Mouse (Mus musculus) midbrain, embryonic 10.5 days (tissue): ENCODE data around the gene Tub. TPM values are rescaled to one million over a fixed set of nuclear protein-coding genes. Genes with fewer than 3 reads are reported as not detected.

Source experiments
- DNase-seq: peaks from one replicate; pipeline ENCODE4 v3.0.0-alpha.2; 2017; ENCODE audit warnings: low spot score
- H3K27ac ChIP-seq: fragments of 300-500 bp; sonication (generic); replicated peaks from 2 replicates; pipeline ENCODE4 v1.5.1; 2016; ENCODE audit warnings: mild to moderate bottlenecking
- H3K27me3 ChIP-seq: fragments of 300-500 bp; sonication (generic); 2 replicates; pipeline ENCODE4 v1.6.1; 2016; ENCODE audit warnings: low read depth, mild to moderate bottlenecking; ENCODE audit not compliant: poor library complexity, severe bottlenecking
- H3K36me3 ChIP-seq: fragments of 300-500 bp; sonication (generic); 2 replicates; pipeline ENCODE4 v1.6.1; 2016; ENCODE audit warnings: mild to moderate bottlenecking, moderate library complexity
- H3K4me1 ChIP-seq: fragments of 300-500 bp; sonication (generic); 2 replicates; pipeline ENCODE4 v1.6.1; 2016
- H3K4me3 ChIP-seq: fragments of 300-500 bp; sonication (generic); 2 replicates; pipeline ENCODE4 v1.5.1; 2016; ENCODE audit warnings: mild to moderate bottlenecking, moderate library complexity
- H3K9me3 ChIP-seq: fragments of 300-500 bp; sonication (generic); replicated peaks from 2 replicates; pipeline ENCODE4 v1.6.1; 2016; ENCODE audit warnings: mild to moderate bottlenecking
- WGBS: fragments of 180-500 bp; shearing (Covaris S2); methylation state at CpG from one replicate; pipeline ENCODE4 v1.1.7; 2016; 5-methylcytosine and 5-hydroxymethylcytosine counted together
- polyA plus RNA-seq: library from polyadenylated mRNA; unstranded; fragments of >200 nt; fragmentation: Nextera tagmentation; extraction: Ambion mirVana; gene quantifications from 2 replicates; pipeline ENCODE4 v1.2.1, GENCODE M21; 2016

Gene Tub
- 5.4 and 8.9 TPM in 2 replicates for polyA plus RNA-seq

DNA sequence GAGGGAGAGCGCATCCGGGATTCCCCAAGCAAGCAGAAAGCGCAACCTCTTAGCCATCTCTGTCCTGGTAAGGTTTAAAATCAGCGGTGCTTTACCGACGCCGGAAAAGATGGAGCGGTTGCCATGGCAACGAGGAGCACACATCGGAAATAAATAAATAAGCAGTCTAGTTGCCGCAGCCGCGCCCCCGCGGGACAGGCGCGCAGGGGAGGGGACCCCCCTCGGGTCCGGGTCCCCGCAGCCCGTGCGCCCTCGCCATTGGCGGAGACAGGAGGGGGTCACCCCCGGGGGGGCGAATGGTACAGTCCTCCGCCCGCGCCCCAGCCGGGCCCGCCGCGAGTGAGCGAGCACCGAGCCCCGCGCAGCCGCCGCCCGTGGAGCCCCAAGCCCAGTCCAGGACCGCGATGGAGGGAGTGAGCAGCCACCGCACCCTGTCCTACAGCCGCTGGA is at the start of gene Tub:
Gene Tub, plus strand, starts transcription at position 27 of the 450 bp plus-strand sequence.
- H3K4me3 ChIP-seq = peak within 1 kb of the TSS; percentile 74
- peaks cover 33% of the 10 kb centered on the region for H3K4me1 ChIP-seq
- H3K27me3 ChIP-seq = peaks cover 61% of the 10 kb centered on the region
- no peaks in the 10 kb centered on the region for H3K9me3 ChIP-seq
- H3K27ac ChIP-seq = peak within 1 kb of the TSS; percentile 59; the same call in 1 of the 2 replicates
- peak; percentile 74 for DNase-seq
- peaks cover 11% of the 10 kb centered on the region for H3K36me3 ChIP-seq
- WGBS = under 1% methylated on average over 44 of the region's 44 CpGs

DNA sequence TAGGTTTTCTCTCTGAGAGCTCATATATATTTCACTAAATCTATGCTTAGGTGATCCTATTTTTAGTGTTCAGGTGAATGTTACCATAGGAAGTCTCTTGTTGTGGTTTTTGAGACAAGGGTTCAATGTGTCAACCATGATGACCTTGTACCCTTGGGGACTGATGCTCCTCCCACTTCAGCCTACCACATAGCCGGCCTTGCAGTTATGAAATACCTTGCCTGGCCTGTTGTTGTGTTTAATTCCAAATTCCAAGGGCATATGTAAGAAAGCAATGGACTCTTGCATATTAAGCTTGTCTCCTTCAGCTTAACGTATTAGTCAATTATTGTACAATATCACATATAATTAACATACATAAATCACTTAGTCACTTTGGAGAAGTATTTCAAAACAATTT is 46.2 kb upstream of the Tub start:
- no peak overlapping the region for H3K4me3 ChIP-seq
- no peak for DNase-seq
- H3K4me1 ChIP-seq = no peaks in the 10 kb centered on the region
- no peaks in the 10 kb centered on the region for H3K27me3 ChIP-seq
- no peak overlapping the region for H3K27ac ChIP-seq
- WGBS = 91% methylated on average over 2 of the region's 2 CpGs
- H3K9me3 ChIP-seq = no peaks in the 10 kb centered on the region
- no peaks in the 10 kb centered on the region for H3K36me3 ChIP-seq

DNA sequence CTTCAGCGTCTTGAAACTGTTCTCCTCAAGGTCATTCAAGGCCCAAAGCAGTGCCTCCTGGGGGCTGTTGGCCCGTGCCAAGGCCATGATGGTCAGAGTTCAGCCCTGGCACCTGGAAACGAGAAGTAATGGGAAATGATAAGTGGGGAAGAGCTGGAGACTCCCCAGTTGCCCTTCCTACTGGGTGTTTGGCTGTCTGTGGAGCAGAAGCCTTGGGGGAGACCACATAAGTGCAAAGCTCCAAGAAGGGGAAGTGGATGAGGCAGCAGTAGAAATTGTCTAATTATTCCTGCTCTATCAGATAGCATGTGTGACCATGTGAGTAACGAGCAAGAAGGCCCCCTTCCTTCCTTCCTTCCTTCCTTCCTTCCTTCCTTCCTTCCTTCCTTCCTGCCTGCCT is 23.1 kb upstream of the Tub start:
- Histone ChIP-seq H3K36me3 (no peaks in the 10 kb centered on the region), H3K4me3 (no peak overlapping the region), H3K4me1 (no peaks in the 10 kb centered on the region), H3K27ac (no peak overlapping the region), H3K27me3 (no peaks in the 10 kb centered on the region), H3K9me3 (no peaks in the 10 kb centered on the region)
- WGBS = 77% methylated on average over 4 of the region's 4 CpGs
- no peak for DNase-seq

DNA sequence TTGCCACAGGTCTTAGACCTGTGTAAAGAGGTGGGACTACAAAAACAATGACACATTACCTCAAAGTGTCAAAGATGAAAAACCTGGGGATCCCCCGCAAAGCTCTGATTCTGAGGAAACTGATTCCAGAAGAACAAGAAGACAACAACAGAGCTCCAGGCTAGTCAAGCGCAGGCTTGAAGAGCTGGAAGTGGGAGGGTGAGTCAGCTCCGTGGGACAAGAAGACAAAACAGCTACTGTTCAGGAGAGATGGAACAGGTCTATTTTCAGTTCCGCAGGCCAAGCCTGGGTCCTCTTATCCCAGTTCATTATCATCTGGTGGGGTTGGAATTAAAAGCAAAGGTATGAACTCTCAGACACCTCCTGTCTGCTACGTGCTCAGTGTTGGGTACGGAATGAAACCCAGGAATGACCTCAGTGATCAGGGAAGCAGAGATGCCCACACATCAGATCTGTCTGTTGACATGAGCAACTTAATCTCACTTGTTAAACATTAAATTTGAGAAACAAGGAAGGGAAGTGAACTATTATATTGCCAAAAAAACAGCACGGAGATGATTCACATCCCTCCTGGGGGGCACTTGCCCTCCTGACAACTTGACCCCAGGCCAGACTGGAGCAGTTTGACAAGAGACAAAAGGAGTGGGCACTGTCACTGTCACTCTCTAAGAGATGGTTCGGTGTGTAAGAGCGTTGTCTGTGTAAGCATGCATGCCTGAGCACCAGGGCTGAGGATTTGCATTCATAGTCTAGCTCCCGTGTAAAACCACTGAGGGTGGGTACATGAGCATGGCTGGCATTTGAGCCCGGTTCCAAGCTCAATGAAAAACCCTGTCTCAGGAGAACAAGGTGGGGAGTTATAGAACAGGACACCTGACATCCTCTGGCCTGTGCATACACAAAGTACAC is 21.6 kb upstream of the Tub start:
- Histone ChIP-seq H3K36me3 (no peaks in the 10 kb centered on the region), H3K4me1 (no peaks in the 10 kb centered on the region), H3K4me3 (no peak overlapping the region), H3K27me3 (no peaks in the 10 kb centered on the region), H3K27ac (no peak overlapping the region), H3K9me3 (no peaks in the 10 kb centered on the region)
- 85% methylated on average over 11 of the region's 11 CpGs for WGBS
- DNase-seq = no peak

DNA sequence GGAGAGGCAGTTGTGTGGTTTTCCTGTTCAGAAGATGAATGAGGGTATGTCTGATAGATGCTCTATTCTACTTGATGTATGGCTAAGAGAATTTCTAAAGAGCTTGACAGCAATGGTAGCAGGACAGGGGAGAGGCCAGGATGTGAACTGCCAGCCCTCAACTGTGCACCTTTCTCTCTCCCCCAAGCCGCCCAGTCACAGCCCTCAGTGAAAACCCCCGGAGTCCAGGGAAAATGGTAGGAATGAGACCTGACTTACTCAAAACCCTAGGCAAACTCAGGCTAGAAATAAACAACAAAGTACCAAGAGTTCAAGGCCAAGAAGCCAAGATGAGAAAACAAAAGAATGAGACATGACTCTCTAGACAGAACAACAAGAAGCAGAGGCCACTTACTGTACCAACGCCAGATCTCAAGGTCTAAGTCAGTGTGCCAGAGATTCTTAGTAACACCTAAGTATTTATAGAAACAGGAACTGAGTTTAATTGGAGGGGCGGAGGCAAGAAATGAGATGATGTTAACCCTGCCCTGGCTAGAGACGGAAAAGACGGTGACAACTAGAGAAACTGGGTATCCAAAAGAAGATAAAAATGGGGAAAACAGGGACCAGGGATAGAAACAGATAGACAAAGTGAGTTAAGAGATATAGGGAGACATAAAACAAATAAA is 20.3 kb upstream of the Tub start, which contains the start of gene Nlrp10:
Gene Nlrp10, minus strand, starts transcription at position 453 of the 668 bp plus-strand sequence.
- no peak within 1 kb of the TSS for H3K4me3 ChIP-seq
- no peaks in the 10 kb centered on the region for H3K27me3 ChIP-seq
- H3K36me3 ChIP-seq = no peaks in the 10 kb centered on the region
- 86% methylated on average over 6 of the region's 6 CpGs for WGBS
- DNase-seq = no peak
- H3K27ac ChIP-seq = no peak within 1 kb of the TSS
- H3K4me1 ChIP-seq = peaks cover 1% of the 10 kb centered on the region
- H3K9me3 ChIP-seq = no peaks in the 10 kb centered on the region

DNA sequence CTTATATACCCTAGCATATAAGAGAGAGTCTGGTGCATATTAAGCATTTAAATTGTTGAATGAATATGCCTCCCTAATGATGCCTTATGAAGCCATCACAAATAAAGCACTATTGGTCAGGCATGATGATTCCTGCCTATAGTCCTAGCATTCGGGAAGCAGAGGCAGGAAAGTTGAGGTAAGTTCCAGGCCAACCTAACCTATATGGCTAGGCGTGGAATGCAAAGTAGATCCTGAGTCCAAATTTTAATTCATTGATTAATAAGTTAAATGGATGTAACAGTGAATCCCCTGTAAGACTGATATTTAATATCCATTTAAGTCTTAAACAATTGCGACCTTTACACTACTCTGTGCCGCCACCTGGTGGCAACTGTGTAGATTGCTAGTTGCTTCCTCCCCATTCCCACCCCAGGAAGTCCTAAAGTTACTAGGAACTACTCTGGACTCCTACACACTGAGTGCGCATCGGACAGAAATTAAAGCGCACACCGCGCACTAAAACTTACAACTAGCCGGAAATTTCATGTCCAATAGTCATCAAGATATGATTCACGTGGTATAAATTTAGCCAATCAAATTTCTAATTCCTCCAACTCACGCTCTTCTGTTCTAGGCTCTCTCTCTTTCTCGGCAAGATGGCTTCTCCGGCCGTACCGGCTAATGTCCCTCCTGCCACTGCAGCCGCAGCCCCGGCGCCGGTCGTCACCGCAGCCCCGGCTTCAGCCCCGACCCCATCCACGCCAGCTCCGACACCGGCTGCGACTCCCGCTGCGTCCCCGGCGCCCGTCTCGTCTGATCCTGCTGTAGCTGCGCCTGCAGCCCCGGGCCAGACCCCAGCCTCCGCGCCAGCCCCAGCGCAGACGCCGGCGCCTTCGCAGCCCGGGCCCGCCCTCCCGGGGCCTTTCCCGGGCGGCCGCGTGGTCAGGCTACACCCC is 16.1 kb upstream of the Tub start, which contains the start of gene Eif3f:
Gene Eif3f, plus strand, starts transcription at position 624 of the 938 bp plus-strand sequence.
- Histone ChIP-seq H3K4me1 (peaks cover 14% of the 10 kb centered on the region), H3K27me3 (no peaks in the 10 kb centered on the region), H3K27ac (peak within 1 kb of the TSS; percentile 96), H3K9me3 (no peaks in the 10 kb centered on the region), H3K4me3 (peak within 1 kb of the TSS; percentile 99), H3K36me3 (peaks cover 36% of the 10 kb centered on the region)
- DNase-seq = peak; percentile 90
- 3% methylated on average over 50 of the region's 50 CpGs for WGBS

DNA sequence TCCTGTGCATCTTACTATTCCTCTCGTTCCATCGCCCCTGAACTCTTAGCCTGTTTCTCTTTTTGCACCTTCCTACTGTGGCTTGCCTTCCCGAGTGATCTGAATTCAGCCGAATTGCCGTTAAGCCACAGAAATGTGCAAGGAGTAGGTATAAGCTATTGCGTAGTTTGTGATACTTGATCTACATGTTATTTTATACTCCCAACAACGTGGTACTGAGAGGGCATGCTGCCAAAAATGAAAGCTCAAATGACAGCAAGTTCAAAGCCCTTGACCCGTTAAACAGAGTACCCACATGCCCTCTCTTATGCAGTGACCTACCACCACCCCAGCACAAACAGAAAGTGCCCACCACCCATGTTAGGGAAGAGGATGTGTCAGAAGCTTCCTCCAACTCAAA is 15.3 kb upstream of the Tub start:
- DNase-seq = no peak
- H3K4me3 ChIP-seq = peak overlapping the region; percentile 99
- H3K27me3 ChIP-seq = no peaks in the 10 kb centered on the region
- H3K4me1 ChIP-seq = peaks cover 14% of the 10 kb centered on the region
- peaks cover 44% of the 10 kb centered on the region for H3K36me3 ChIP-seq
- H3K27ac ChIP-seq = peak overlapping the region; percentile 96
- 11% methylated on average over 8 of the region's 8 CpGs for WGBS
- no peaks in the 10 kb centered on the region for H3K9me3 ChIP-seq

DNA sequence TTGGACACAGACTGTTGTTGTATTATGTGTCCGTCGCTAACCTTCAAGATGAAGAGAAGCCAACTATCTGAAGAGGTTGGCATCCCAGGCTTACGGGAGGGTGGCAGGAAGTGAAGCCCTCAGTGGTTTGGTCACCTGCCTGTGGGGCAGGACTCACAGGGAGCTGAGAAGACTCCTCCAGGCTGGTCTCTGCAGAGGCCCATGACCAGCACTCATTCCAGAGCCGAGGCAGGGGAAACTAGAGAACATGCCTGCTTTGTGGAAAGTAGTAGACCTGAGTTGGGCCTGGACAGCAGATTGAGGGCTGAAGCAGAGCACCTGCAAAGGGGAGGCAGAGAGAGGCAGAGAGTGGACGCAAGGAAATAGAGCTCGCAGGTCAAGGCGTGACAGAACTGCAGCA is 14.7 kb upstream of the Tub start:
- 89% methylated on average over 7 of the region's 7 CpGs for WGBS
- Histone ChIP-seq H3K36me3 (peaks cover 50% of the 10 kb centered on the region), H3K9me3 (no peaks in the 10 kb centered on the region), H3K4me1 (peaks cover 14% of the 10 kb centered on the region), H3K4me3 (peak overlapping the region; percentile 99), H3K27ac (no peak overlapping the region), H3K27me3 (no peaks in the 10 kb centered on the region)
- DNase-seq = no peak

DNA sequence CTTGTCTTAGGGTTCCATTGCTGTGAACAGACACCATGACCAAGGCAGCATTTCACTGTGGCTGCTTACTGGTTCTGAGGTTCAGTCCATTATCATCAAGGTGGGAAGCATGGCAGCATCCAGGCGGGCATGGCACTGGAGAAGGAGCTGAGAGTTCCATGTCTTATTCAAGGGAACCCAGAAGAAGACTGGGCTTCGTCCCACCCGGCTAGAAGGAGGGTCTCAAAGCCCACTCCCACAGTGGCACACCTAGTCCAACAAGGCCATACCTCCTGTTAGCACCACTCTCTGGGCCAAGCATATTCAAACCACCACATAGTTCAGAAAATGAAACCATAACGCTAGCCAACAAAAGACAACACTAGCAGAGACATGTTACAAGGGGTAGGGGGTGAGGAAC is 13.5 kb upstream of the Tub start:
- Histone ChIP-seq H3K27ac (no peak overlapping the region), H3K4me3 (no peak overlapping the region), H3K36me3 (peaks cover 61% of the 10 kb centered on the region), H3K9me3 (no peaks in the 10 kb centered on the region), H3K27me3 (no peaks in the 10 kb centered on the region), H3K4me1 (peaks cover 14% of the 10 kb centered on the region)
- WGBS = 90% methylated on average over 4 of the region's 4 CpGs
- DNase-seq = no peak

DNA sequence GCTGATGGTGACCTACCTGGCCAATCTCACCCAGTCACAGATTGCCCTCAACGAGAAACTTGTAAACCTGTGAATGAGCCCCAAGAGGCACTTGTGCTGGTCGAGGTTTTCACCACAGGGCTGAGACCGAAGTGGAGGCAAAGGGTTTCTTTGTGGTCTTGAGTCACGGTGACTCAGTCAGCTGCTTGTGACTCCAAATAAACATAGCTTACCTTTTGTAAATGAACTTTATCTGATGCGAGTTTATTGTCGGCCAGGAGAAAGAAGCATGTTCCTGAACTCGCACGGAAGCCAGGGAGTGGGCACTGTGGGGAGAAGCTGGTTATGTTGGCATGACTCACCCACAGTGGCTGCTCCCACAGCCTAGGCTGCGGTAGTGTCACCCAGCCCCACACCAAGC is 8.7 kb upstream of the Tub start:
- peaks cover 98% of the 10 kb centered on the region for H3K36me3 ChIP-seq
- H3K4me1 ChIP-seq = no peaks in the 10 kb centered on the region
- WGBS = 93% methylated on average over 9 of the region's 9 CpGs
- no peak overlapping the region for H3K4me3 ChIP-seq
- no peaks in the 10 kb centered on the region for H3K27me3 ChIP-seq
- no peak overlapping the region for H3K27ac ChIP-seq
- DNase-seq = no peak
- no peaks in the 10 kb centered on the region for H3K9me3 ChIP-seq

DNA sequence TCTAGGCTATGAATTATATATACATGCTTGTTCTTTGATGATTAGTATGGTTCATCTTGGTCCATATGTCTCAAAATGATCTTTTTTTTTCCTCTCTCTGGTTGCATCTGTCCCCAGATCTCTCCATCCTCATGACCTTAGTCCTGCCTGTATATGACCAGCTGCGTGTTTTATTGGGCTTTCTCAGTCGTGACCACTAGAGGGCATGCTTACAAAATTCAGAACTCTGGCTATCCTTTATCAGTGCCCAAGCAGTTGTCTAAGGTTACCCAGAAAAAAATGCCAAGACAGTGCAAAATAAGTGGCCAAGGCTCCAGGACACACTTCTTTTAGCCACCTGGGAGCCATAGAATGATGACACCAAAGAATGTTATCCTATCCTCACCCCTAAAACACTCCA is 6.1 kb upstream of the Tub start:
- Histone ChIP-seq H3K27ac (no peak overlapping the region), H3K36me3 (peaks cover 72% of the 10 kb centered on the region), H3K4me3 (no peak overlapping the region), H3K4me1 (peaks cover 6% of the 10 kb centered on the region), H3K9me3 (no peaks in the 10 kb centered on the region), H3K27me3 (peaks cover 7% of the 10 kb centered on the region)
- 3% methylated on average over 2 of the region's 2 CpGs for WGBS
- DNase-seq = peak; percentile 42

DNA sequence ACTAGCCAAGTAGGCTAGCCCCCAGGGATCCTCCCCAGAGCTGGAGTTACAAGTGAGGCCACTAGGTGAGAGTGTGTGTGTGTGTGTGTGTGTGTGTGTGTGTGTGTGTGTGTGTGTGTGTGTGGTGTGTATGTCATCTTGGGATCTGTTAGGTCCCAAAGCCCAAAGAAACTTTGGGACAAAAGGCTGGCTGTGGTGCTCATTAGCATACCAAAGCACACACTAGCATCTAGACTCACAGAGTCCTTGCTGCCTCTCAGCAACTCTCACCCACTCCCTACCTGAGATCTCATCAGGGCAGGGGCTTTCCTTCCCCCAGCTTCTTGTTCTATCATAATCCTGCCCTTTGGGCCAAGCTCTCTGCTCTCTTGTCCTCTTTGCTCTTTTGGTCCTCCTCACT is 1.5 kb upstream of the Tub start:
- H3K27ac ChIP-seq = no peak overlapping the region
- H3K4me1 ChIP-seq = peaks cover 33% of the 10 kb centered on the region
- no peaks in the 10 kb centered on the region for H3K9me3 ChIP-seq
- peaks cover 26% of the 10 kb centered on the region for H3K36me3 ChIP-seq
- no peak overlapping the region for H3K4me3 ChIP-seq
- H3K27me3 ChIP-seq = peaks cover 53% of the 10 kb centered on the region
- no peak for DNase-seq
